Mouse (Mus musculus): ENCODE measurements around the gene Gm17428.
"Not testable (repeated sequence)": the region's sequence is repeated elsewhere in the genome, so short reads cannot be mapped to it uniquely, and the experiment has no call there.

- not testable (repeated sequence) for TF ChIP-seq CTCF (IDR thresholded peaks at IDR 0.05; ENCODE audit: control insufficient read depth, insufficient read depth, insufficient replicate concordance, low read depth, low read length); POLR2A (IDR thresholded peaks at IDR 0.05; ENCODE audit: control insufficient read depth, low read depth, low read length)
Observed at GRCm38 (mm10) chr14:54959853-54960613, 16.7 kb upstream of the Gm17428 start.

Measured in testis, adult 2 months (tissue).